Mouse (Mus musculus): ENCODE data around the gene Gnpnat1.
A peak's percentile ranks its signal among the peaks of the same experiment; 100 is the strongest.

DNA sequence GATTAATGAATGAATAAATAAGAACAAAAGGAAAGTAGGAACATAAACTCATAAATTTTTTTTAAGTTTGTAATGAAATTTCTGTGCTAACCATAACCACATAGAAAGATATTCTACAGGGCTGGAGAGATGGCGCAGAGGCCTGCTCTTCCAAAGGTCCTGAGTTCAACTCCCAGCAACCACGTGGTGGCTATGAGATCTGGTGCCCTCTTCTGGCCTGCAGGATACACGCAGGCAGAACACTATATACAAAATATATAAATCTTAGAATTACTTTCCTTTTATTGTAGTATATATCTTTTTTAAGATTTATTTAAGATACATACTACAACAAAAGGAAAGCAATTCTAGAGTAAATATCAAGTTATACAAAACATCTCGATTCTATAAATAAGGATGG is 21.8 kb downstream of the Gnpnat1 start:
- TF ChIP-seq CTCF (IDR thresholded peaks at IDR 0.05; ENCODE audit: low read depth, low read length) (peak; percentile 40), POLR2A (IDR thresholded peaks at IDR 0.05; ENCODE audit: insufficient read depth, low read length) (no peak)

Measured in ES-Bruce4 (cell line).